Mouse (Mus musculus) granulocyte monocyte progenitor cell, adult 5-6 weeks (primary cell): ENCODE data around the gene Ciita. TPM values are rescaled to one million over a fixed set of nuclear protein-coding genes. Genes with fewer than 3 reads are reported as not detected.

Experiments
- ATAC-seq: replicated peaks from 2 replicates; pipeline ENCODE4 v1.8.0; 2016; ENCODE audit warnings: mild to moderate bottlenecking, moderate TSS enrichment, inconsistent platforms; ENCODE audit not compliant: poor library complexity, severe bottlenecking
- total RNA-seq, 2 experiments: library from RNA; stranded (forward) in 1 of 2; stranded (reverse) in 1 of 2; fragments of 200-712, 200-1000 nt in 1 of 2; fragments of >200 nt in 1 of 2; fragmentation: Nextera tagmentation in 1 of 2; gene quantifications; 2 replicates each; pipeline ENCODE4 v1.2.3; 2014 to 2017

The Ciita gene
- total RNA-seq (2014; fragmentation: Nextera tagmentation) (2.3 TPM in 1 of 2 replicates, not detected in the other), total RNA-seq (2017) (0.09 and 0.52 TPM in 2 replicates)

DNA sequence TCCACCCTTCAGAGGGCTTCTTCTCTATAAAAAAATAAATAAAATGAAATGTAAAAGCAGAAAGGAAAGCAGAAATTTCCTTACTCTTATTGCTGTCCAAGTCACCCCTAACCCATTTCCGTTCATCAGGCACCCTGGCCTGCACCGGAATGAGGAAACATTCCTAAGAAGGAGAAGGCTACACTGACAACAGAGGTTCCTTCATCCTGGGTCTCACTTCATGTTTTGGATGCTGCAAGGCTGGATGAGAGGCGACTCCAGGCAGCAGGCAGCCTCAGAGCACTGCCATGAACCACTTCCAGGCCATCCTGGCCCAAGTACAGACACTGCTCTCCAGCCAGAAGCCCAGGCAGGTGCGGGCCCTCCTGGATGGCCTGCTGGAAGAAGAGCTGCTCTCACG, at the start of gene Ciita:
Gene Ciita (plus strand): TSS at position 203 of the 400 bp plus-strand sequence.
- ATAC-seq: peak; percentile 60

DNA sequence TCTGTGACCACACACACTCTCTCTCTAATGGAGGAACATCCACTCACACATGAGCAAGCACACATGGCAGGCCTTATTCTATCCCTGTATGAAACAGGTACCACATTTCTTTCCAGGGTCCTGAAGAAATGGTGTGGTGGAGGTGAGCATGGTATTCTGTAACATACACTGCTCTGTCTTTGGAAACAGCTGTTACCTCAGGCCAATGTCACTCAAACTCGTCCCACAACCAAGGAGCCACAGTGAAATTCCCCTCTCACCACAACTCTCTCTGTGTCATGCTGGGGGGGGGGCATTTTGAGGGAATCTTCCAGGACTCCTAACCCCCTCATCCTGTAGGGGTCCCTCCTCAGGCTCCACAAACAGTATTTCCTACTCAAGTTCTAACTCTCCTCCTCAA, 47.9 kb upstream of the Ciita start:
- no peak for ATAC-seq

DNA sequence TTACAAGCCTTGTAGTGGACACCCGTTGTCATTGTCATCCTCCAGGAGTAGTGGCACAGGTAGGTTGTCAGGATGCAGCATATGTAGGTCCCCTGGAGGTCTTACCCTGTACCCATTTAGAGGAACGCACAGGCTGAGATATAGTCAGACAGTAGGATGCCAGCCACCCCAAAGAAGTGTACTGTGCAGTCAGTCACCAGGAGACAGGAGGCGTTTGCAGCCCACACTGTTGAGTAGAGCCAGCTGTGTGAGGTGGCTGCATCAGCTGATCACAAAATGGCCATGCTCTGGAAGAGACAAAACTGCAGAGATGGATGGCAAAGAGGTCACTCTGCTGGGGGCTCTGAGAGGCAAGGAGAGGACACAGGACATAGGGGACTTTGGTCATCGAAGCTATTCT, 47.5 kb upstream of the Ciita start:
- ATAC-seq: no peak

DNA sequence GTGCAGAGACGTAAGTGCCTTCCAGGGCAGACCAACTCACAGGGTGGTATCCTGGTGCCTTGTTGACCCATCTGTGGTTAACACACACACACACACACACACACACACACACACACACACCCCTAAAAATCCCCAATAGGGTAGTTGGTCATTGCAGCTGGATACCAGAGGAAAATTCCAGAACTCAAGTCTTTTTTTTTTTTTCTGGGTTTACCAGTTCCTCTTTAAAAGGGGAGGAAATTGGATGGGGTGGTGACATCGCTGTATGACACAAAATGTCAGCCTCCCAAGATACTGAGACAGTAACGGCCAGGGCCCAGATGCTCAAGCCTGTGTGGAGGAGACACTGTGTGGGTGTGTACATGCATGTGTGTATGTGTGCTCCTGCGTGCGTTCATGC, 46.5 kb upstream of the Ciita start:
- ATAC-seq: peak; percentile 55

DNA sequence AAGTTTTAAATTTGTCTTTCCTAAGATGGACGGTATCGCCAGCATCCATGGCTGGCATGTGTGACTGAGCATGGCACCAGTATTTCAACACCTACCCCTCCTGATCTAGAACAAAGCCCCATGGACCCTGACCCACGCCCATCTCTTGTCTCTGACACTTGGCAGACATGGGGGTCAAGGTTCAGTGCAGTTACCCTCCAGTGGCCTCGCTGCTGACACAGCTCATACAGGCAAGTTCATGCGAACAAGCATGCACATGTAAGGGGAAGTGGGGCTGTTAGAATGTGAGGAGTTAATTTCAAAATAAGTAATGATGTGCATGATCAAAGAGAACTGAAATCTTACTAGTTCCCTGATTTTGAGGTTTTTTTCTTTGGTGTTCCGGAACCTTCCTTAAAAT, 43.7 kb upstream of the Ciita start:
- ATAC-seq: peak; percentile 64

DNA sequence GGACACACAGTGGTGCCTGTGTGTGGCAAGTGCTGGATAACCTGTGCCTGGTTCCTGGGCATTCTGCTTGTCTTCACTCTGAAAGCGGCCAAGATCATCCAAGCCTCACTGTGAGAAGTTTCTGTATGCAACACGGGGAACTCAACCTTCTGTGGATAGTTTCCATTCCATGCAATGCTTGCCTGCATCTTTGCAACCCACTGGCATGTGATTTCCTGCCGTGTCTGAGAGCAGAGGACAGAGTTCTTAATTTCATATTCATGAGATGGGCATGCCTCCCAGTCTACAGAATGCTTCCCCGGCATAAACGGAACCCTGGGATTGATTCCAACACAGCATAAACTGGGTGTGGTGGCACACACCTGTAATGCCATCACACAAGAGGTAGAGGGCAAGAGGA, 41.8 kb upstream of the Ciita start:
- ATAC-seq: no peak

DNA sequence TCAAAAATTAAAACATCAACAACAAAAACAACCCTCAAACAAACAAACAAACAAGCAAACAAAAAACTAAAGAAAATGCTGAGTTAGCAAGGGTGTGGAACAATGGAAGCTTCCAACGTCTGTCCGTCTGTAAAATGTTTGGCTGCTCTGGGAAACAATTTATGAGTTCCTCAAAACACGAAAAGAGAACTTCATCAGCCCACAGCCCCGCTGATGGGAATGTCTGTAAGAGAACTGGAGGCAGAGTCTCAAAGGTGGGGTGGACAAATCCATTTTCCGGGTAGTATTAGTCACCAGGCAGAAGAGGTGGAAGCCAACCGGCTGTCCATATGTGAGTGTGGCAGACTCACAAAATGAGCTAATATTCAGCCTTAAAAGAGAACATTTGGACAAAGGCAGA, 38.5 kb upstream of the Ciita start:
- peak; percentile 55 for ATAC-seq

DNA sequence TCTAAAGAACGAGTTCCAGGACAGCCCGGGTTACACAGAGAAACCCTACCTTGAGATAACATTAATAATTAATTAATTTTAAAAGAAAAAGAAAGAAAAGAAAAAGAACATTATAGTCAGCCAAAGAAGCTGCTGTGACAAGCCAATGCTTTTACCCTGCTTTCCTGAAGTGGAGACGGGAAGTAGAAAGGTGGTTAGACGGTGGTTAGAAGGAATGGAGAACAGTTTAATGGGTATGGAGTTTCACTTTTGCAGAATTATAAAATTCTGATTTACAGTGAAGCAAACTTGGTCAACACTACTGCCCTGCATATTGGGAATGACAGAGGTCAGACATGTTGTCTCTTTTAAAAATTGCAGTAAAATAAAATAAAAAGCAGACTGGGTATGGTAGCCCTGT, 38.1 kb upstream of the Ciita start:
- peak; percentile 51; the same call in 1 of the 2 replicates for ATAC-seq

DNA sequence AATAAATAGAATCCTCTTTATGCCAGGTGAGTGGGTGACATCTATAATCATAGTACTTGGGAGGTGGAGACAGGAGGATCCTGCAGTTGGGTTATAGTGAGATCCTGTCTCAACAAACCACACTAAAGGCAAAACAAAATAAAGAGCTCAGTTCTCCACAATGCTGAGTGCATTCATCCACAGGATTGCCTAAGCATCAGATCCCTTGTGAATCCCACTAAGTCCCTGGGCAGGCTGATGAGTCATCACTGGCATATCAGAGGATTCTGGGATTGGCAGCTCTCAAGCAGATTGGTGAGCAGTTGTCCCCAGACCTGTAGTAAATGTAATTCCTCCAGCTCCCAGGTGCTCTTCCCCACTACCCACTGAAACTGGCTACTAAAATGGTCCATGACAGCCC, 36.1 kb upstream of the Ciita start:
- ATAC-seq: no peak

DNA sequence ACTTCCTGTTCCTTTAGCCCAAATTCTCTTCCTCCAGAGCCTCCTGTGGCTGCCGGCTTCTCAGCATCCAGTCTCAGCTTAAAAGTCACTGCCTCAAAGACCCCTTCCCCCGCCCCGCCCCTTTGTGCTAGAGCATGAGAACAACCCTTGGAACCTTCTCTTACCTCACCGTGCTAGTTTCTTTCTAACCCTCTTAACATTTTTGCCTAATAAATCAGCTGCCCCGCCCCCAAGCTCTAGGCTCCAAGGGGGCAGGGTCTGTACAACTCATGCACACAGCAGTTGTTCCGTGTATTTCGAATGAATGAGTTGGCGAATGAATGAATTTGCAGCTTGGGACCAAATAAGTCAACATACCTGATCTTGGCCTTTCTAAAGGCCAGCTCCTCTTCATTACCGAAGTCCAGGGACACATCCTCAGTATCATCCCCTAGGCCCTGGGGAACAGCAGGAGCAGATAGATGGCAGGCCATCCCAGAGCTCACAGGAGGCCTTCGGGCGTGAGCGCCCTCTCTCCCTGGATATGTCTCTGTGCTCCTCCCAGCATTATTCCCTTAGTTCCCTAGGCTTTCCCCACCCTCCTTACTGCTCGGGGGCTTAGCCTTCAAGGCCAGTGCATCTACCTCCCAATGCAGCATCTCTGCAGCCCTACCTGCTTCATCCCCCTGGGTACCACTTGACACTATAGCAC, 33.1 kb upstream of the Ciita start:
- ATAC-seq: no peak

DNA sequence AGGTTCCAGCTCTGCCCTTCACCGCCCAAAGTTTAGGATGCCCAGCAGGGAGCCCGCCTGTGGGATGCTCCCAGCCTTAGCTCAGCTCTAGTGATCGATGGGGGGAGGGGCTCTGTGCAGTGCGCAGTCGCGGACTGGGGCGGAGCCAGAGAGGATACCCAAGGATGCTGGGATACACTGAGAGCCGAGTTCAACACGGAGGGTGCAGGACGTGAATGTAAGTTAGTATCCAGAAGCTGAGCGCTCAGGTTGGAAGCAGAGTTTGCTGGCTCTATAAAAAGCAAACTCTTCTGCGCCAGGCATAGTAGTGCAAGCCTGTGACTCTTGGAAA, 32.6 kb upstream of the Ciita start, which contains the start of gene Tvp23a:
Gene Tvp23a (minus strand): TSS at position 99 of the 331 bp plus-strand sequence.
- ATAC-seq: no peak

DNA sequence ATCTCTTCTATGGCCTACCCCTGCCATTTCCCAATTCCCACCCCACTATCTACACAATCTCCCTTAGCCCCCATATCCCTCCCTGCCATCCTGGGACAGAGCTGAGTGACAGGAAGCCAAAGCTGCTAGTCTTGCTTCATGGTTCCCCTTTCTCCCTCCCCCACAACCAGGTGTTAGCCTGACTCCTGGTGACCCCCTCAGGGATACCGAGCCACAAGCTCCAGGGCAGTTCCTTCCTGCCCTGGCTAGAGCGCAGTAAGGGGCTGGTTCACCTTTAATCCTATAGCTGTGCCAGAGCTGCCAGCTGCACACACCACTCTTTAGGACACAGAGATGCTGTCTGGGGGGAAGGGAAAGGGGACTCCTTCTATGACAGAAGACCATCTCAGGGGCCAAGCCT, 32.1 kb upstream of the Ciita start:
- peak; percentile 53 for ATAC-seq

DNA sequence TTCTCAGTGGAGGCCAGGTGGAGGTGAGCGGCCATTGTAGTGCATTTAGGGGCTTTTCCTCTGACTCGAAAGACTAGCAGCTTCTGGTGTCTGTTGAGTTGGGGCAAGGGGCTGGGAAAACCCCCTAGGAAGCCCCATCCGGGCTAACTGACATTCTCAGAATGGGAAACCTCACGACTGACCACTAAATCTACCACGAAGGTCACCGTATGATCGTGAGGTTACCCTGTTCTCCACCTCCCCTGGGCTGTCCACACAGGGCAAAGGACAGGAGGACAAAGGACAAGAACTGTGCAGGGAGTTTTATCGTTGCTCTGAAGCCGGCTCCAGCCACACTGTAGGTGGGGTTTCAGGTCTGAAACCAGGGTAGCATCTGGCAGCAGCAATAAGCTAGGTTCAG, 30.9 kb upstream of the Ciita start:
- ATAC-seq: no peak

DNA sequence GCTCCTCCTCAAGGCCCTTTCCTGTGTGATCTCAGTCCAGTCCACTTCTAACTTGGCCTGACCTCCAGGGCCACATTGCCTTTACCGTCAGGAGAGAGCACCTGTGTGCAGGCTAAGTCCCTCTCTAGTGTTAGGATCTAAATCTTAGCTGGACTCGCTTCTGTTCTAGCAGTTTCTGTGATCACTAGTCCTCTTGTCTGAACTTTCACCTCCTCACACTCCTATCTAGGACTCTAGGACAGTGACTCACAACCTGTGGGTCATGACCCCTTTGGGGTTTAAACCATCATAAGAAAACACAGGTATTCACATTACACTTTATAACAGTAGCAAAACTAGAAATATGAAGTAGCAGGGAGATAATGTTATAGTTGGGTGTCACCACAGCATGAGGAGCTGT, 28.0 kb upstream of the Ciita start:
- ATAC-seq: no peak

DNA sequence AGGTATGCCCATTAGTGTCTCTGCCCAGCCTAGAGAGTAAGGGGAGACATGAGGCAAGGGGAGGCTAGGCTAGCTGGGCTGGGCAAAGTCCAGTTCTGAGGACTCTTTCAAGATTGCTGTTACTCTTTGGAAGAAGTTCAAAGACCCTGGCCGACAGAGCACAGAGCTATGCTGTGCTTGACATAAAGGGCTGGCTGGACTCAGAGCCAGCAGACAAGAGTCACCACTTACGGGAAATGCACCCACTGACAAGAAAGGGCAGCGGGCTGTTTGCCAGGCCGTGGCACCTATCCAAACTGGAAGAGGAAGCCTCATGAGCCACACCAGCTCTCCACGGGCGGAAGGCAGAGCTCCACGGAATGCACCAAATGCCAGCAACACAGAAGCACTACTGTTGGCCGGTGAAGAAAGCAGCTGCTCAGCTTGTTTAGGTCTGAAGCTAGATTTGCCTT, 27.4 kb upstream of the Ciita start:
- ATAC-seq: peak; percentile 77

DNA sequence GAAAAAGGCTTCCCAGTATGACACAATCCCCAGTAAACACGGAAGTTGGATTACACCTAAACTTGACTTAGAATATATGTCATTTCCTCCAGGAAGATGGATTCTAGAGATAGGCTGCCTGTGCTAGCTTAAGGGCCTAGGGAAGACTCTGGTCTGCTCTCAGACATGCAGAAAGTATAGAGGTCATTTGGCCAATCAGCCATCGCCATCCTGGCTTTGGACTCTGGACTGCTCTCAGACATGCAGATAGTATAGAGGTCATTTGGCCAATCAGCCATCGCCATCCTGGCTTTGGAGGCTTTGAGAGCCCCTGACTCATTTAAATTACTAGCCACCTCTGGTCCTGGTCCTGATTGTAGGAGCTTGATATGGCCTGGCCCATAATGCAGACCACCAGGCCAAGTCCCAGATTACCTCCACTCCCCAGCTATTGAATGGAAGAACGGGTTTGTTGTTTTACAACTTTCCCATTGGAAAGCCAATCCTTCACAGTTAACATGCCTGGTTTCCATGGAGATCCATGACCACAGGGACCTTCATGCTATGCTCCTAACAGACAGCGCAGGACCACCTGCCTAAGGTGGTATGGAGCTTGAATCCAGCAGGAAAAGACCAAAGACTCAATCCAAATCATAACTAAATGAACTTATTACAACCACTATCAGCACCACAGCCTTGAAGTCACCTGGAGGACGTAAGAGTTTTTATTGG, 25.8 kb upstream of the Ciita start:
- ATAC-seq: no peak

DNA sequence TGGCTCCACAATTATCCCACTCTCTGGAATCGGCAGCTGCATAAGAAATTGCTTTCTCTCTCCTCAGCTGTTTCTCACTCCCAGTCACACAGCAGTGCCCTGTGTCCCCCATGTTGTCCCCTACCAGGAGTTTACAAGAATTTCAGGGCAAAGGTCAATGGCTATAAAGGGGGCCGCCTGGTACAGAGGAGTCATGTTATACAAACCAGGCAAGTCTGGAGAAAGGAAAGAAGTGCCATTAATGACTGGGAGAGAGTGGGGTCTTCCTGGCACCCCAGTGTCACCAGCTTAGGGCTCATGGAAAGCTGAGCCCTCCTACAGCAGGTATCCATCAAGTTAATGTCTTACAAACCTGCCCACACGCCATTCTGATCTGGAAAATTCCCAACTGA, 25.3 kb upstream of the Ciita start:
- ATAC-seq: no peak

DNA sequence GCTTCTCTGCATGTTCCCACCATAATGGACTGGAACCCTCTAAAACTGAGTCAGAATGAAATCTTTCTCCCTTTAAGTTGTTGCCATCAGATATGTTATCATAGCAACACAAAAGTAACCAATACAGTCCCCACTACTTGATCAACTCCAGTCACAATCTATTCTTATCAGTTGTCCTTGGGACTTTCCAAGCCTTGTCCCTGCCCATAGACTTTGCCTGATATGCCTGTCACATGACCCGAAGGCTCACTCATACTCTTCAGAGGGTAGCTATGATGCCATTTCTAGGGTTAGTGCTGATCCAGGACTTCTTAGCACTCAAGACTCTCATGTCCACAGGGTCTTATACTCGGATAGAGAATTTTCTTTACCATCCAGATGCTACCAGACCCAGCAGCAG, 19.7 kb upstream of the Ciita start:
- ATAC-seq: no peak

DNA sequence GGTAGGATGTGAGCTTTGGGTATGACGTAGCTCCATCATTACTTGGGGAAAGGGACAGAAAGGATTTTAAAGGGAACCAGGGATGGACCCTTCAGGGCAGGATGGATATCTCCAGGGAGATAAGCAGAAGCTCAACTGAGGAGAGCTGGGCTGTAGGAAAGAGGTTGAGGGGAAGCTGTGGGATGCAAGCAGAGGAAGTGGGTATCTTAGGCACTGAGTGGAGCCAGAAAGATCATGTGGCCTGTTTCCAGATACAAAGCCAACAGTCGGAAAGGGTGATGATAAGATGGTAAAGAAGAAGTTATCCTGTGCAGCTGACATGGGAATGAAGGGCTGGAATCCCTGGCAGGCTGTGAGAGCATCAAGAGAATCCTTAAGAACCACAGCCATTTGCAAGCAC, 18.7 kb upstream of the Ciita start:
- peak; percentile 87 for ATAC-seq

DNA sequence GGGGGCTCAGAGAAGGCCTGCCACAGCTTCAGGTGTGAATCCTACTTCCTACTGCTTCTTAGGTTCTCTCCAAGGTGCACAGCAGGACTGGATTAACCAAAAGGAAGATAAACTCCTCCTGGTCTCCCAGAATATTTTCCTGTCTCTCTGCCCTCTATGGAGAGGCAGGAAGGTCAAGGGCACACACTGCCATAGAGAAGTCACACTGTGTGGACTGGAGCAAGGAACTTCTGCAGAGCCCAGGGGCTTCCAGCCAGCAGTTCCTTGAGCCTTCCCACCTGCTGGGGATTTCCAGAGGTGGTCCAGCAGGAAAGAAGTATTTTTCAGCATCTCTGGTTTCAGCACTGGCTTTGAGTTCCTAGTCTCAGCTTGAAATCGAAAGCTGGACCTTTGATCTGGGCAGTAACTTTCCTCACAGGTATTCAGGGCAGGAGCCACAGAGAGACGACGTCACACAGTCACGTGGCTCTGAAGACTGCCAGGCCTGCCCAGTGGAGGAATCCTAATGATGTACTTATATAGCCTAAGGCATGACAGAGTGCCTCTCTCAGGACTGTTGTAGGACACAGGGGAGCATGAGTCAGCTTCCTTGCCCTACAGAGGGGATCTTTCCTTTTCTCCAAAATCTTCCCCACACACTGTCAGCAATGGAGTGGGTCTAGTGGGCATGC, 14.7 kb upstream of the Ciita start:
- ATAC-seq: no peak

DNA sequence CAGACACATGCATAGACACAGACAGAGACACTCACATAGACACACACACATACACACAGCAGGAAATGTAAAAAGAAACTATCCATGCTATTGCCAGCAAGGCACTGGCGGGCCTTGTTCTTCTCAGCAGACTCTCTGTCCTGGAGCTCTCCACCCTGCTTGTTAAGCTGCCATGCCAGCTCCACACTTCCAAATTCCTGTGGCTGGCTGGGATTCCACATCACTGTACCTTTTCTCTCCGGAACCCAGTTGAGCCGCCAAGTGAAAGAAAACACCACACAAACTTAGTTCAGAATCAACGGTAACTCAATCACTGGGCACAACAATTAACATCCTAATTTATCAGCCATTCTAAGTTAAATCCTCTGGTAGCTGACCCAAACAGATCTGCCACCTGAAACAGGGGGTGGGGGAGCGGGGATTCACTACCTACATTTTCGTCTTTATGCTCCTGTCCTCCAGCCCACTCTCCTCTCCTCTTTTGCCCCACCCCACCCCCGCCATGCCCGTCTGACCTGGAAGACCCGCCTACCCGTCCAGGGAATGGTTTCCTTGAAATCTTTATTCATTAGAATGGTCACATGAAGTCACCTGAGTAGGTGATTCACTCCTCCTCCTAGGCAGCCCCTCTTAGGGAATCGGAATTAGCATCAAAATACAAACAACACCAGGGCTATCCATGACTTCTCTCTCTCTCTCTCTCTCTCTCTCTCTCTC, 12.3 kb upstream of the Ciita start:
- no peak for ATAC-seq
